Mouse (Mus musculus) cerebellum, adult 2 months (tissue): Measurements from ENCODE around the gene Cars2.

ENCODE experiments used
- CTCF ChIP-seq: fragments of 200-500 bp; IDR thresholded peaks from 2 replicates; pipeline ENCODE4 v1.5.1; 2011; ENCODE audit warnings: low read depth, mild to moderate bottlenecking, control low read depth, low read length, moderate library complexity, borderline replicate concordance; ENCODE audit not compliant: insufficient read depth
- POLR2A ChIP-seq: fragments of 200-500 bp; IDR thresholded peaks from 2 replicates; pipeline ENCODE4 v1.6.1; 2011; ENCODE audit warnings: low read length, control low read depth, borderline replicate concordance; ENCODE audit not compliant: insufficient read depth

DNA sequence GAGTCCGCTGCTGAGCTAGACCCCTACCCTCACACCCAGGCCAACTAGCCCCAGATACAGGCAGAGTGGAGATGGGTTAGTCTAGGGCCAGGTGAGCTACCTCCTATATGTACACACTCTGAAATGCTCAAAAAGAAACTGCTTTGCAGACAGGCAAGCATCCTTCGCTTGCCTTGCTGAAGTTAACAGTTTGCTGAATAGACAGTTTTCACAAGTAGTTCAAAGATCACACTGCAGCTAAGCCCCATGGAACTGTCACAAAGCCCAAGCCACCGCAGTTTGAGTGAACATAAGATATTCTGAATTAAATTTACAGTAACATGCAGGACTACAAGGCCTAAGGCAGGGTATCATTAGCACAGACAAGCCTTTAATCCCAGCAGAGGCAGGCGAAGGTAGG lies 11.5 kb downstream of the Cars2 start:
- TF ChIP-seq CTCF (no peak), POLR2A (no peak)
